Mouse (Mus musculus) T-helper 1 cell (primary cell): ENCODE measurements around the gene 4930442H23Rik.

Experiments
- in situ Hi-C: fragments of 300-600 bp; cut with MboI, MseI; formaldehyde crosslinking; loops from one replicate; pipeline ENCODE4 v1.15.1; 2025; ENCODE audit warnings: high pct_unique_total_duplicates

The 4930442H23Rik gene

DNA sequence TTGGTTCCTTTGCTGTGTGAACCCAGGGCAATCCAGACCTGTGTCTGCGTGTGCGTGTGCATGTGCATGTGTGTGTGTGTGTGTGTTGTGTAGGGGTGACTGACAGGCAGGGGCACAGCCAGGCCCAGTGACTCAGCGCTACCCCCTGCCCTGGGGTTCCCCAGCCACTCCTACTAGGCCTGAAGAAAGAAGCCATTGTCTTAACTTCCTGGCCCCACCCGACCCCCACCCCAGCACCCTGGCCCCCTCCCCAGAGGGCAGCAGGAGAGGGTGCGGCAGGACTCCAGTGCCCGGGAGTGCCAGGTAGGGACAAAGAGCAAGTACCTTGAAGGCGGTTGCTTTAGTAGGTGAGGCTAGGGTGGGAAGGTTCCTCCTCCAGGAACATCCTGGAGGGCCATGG is 37.9 kb downstream of the 4930442H23Rik start:
- in situ Hi-C loops = loop anchor here (10.0 kb wide), 1 partner anchor 541 kb away; the partner anchor contains the start of genes Adat3, Gm49322 and Scamp4

DNA sequence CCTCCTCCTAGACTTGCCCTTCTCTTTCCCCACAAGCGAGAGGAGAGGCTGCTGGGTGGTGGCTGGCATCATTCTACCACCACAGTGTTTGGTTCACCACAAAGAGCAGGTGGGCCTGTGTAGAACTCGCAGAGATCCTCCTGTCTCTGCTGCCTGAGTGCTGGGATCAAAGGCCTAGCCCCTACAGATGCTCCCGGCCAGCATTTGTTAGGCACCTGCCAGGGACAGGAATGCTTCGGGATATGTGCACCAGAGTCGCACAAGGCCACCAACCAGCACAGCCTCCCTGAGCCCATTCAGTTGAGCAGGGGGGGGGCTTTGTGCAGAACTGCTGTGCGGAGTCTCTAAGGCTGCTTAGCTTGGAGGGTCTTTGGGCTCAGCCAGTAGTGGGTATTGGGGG is 38.3 kb downstream of the 4930442H23Rik start:
- in situ Hi-C loops = loop anchor here (10.0 kb wide), 1 partner anchor 541 kb away; the partner anchor contains the start of genes Adat3, Gm49322 and Scamp4

DNA sequence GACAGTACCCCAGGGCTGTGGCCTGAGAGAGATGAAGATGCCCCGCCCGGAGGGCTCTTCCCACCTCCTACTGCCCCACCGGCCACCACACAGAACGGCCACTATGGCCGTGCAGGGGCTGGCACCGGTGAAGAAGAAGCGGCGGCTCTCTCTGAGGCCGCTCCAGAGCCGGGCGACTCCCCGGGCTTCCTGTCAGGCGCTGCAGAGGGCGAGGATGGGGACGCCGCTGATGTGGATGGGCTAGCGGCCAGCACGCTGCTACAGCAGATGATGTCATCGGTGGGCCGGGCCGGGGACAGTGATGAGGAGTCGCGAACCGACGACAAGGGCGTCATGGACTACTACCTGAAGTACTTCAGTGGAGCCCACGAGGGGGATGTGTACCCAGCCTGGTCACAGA is 39.0 kb downstream of the 4930442H23Rik start:
- in situ Hi-C loops = loop anchor here (10.0 kb wide), 1 partner anchor 540 kb away; the partner anchor contains the start of genes Adat3, Gm49322 and Scamp4

DNA sequence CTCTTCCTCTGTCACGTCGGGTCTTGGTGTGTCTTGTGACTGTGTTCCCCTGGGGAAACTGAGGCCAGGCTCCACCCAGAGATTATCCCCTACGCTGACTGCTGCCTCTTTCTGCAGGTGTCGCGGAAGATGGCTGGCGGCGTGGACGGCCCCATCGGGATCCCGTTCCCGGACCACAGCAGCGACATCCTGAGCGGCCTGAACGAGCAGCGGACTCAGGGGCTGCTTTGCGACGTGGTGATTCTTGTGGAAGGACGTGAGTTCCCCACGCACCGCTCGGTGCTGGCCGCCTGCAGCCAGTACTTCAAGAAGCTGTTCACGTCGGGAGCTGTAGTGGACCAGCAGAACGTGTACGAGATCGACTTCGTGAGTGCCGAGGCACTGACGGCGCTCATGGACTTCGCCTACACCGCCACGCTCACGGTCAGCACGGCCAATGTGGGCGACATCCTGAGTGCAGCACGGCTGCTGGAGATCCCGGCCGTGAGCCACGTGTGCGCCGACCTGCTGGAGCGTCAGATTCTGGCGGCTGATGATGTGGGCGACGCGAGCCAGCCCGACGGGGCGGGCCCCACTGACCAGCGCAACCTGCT is 39.7 kb downstream of the 4930442H23Rik start:
- in situ Hi-C loops = loop anchor here (10.0 kb wide), 1 partner anchor 539 kb away; the partner anchor contains the start of genes Adat3, Gm49322 and Scamp4

DNA sequence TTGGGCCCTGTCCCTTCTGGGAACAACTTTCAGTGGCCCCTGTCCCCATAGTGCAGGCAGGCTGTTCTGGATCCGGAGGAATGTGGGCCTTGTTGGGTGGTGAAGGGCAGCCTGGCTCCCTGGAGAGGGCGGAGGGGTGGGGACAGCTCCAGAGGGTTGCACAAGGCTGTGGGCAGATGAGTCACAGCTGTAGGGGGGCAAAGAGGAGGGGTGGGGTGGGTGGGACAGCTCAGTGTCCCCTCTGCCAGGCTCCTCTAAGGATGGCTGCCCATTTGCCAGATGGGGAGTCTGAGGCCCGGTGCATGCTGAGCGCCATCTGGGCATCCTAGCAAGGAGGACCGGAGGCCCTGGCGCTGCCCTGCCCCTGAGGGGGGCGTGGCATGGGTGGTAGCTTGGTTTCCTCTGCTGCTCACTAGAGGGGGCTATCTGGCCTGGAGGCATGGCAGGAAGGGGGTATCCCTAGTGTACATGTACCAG is 40.5 kb downstream of the 4930442H23Rik start:
- in situ Hi-C loops = loop anchor here (10.0 kb wide), 1 partner anchor 538 kb away; the partner anchor contains the start of genes Adat3, Gm49322 and Scamp4

DNA sequence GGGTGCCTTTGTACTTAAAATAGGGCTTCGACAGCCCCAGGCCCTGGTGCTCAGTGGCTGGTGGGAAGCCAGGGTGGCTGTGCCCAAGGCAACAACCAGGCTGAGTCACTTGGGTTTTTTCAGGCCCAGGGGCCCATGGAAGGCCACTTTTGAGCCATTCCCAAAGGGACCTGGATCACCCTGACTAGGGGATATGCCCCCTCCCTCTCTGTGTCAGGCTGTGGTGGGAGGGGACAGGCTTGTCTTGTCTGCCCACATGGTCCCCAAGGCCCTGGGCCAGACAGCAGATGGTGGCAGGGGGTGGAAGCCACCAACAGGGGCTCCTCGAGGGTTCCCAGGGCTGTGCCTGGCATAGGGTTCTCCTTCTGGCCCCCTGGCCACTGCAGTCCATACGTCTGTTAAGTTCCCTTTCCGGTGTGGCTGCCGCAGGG is 41.1 kb downstream of the 4930442H23Rik start:
- in situ Hi-C loops = loop anchor here (10.0 kb wide), 1 partner anchor 538 kb away; the partner anchor contains the start of genes Adat3, Gm49322 and Scamp4

DNA sequence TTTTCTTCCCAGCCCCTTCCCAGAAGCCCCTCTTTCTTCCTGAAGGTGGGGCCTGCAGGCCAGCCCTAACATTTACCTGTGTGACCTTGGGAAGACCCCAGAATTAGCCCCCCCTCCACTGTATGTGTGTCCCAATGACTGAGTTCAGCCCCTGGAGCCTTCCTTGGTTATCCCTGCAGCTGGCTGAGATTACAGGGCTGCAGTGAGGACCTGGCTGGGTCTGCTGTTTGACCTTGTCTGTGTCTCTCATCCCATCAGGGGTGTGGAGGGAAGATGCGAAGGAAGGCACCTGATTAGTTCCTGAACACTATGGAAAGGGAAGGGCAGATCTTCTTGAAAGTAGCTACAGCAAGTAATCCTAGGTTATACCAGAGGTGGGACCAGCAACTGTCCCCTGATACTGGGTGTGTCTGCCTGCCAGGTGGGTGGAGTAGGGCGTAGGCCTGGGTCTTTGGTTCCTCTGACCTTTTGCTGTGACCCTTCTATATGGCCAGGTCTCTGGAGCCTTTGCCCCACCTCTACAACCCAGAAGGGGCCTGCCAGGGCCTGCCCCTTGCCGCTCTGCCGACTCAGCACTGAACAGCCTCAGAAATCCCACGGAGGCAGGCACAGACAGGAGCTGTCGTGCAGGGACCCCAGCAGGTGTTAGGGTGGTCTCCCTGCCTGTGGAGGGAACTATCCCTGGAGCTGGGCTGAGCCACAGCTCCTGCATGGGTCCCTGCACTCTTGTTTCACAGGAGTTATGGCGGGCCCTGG is 42.0 kb downstream of the 4930442H23Rik start:
- in situ Hi-C loops = loop anchor here (10.0 kb wide), 1 partner anchor 537 kb away; the partner anchor contains the start of genes Adat3, Gm49322 and Scamp4

DNA sequence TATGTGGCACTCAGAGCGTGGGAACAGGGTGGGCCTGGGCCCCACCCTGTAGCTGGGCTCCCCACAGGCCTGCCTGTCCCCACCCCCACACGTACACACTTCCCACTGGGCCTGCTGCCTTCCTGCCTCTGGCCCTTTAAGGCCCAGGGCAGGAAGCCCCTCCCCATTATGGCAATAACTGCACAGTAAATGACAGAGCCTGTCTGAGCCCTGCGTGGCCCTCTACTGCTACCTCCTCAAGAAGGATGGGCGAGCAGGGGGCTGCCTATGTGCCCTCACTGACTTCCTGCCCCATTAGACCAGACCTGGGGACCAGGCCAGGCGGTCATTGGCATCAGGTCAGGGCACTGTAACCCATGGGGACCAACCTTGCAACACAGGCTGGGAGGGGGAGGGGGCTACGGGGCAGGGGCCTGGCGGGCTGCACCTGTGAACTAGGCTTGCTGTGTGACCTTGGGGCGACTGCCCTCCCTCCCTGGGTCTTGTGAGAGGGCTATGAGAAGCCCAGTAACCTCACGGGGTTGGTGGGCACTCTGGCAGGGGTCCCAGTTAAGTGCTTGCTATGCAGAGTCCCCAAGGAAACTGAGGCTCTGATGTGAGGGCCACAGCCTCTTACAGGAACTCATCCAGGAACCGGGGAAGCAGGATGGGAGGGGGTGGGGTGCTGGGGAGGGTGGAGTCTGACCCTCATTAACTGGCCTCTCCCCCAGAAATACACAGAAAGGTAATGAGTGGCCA is 42.8 kb downstream of the 4930442H23Rik start:
- in situ Hi-C loops = loop anchor here (10.0 kb wide), 1 partner anchor 536 kb away; the partner anchor contains the start of genes Adat3, Gm49322 and Scamp4

DNA sequence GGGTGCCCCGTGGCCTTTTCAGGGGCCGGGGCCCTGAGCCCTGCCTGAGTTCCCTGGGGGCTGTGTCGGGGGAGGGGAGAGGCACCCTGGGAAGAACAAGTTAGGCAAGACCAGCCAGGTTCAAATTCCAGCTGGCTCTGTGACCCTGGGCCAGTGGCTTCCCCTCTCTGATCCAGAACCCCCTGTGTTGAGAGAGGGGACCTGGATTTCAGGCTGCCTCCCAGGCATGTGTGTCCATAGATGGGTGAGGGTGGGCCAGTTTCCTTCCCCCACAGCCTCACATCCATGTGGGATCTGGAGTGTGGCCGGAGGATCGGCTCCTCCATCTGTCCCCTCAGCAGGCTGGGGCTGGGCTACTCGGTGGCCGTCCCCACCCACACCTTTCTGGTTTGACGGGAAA is 43.6 kb downstream of the 4930442H23Rik start:
- in situ Hi-C loops = loop anchor here (10.0 kb wide), 1 partner anchor 535 kb away; the partner anchor contains the start of genes Adat3, Gm49322 and Scamp4

DNA sequence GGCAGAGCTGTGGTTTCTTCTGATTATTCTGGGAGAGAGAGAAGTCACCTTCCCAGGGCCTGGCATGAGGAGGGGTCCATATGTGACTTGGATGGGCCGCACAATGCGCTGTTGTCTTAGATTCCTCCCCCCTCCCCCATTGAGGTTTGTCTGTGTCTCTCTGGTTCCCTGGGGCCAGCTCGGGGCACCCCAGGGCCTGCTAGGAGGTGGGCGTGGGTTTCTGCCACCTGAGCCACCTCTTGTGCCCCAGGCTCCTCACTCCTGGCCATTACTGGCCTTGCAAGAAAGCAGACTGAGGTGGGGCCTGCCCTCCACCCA is 44.2 kb downstream of the 4930442H23Rik start:
- in situ Hi-C loops = no loop called here

DNA sequence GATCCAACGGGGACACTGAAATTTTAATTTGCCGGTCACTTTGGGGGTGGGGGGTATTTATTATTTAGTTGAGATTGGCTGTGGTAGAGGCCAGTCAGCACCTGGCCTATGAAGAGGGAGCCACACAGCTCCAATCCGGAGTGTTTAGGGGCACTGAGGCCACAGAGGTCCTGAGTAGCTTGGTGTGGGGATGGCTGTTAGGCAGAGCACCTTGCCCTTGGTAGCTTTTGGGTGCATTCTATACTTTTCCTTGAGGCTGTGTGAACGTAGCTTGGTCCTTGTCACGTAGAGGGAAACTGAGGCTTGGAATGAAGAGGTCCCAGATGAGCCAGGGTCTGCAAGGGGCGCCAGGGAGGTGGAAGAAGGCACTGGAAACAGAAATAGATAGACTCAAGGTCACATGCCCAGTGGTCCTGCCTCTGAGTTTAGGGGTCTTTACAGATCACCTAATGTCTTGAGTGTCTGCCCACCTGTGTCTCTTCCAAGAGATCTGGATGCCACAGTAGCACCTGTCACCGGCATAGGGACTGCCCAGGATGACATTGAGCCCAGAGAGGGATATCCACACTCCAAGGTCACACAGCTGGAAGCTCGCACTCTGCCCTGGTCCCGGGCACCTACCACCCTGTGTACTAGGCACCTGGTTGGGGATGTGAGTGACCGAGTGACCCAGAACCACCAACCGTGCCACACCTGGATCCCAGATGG is 44.7 kb downstream of the 4930442H23Rik start:
- in situ Hi-C loops = no loop called here

DNA sequence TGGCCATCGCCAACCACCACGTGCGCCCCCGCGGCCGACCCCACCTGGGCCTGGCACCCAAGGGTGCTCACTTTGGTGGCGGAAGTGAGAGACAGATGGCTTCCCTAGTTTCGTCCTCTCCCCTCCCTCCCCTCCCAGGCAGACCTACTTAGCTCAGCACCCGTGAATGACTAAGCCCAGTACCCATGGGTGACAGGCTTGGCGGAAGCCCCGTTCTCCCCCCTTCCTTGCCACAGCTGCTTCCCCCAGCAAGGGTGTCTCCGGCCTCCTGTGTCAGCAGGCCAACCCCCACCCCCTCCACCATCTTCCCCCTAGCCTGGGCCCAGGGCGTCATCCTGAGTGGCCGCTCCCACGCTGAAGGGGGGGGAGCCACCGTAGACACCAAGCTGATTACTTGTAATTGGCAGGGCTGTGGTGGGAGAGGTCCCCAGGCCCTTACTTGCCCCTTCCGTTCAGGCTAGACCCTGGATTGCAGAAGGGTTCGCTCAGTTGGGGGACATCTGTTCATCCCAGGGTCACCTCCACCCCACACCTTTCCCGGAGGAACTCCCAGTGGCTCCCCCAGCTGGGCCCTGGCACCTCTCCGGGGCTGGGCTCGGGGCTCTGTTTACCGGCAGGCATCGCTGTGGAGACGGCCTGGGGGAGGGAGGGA is 45.4 kb downstream of the 4930442H23Rik start:
- in situ Hi-C loops = no loop called here

DNA sequence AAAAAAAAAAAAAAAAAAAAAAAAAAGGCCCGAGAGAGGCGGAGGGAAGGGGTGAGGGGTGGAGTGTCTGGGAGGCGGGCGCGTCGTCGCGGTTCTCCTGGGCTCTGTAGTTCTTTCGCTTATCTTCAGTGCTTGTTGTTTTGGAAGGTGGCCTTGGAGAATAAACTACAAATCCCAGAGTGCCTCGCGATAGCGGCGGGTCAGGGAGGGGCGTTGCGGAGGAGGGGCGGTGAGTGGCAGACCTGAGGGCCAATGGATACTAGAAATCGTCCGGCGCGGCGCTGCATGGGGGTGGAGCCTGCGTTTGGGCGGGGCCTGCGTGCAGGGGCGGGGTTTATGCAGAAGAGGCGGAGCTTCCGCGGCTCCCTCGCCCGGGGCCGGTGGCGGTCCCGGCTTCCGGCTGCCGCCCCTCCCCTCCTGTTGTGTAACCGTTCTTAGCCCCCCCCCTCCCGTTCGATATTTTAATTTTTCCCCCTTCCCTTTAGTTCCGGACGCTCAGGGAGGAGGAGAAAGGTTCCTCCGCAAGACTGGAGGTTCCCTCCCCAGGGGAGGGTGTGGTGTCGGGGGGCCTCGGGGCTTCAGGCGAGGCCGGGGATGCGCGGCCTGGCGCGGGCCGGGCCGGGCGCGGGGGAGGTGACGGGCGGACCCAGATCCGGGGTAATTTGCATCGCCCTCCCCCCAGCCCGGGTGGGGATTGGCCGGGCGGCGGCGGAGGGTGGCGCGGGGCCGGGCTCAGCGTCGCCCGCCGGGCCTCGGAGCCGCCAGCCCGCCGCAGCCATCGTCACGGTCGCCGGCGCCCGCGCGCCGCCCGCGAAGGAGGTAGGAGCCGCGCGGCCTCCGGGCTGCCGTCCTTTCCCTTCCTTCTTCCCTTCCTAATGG is 46.2 kb downstream of the 4930442H23Rik start:
- in situ Hi-C loops = no loop called here

DNA sequence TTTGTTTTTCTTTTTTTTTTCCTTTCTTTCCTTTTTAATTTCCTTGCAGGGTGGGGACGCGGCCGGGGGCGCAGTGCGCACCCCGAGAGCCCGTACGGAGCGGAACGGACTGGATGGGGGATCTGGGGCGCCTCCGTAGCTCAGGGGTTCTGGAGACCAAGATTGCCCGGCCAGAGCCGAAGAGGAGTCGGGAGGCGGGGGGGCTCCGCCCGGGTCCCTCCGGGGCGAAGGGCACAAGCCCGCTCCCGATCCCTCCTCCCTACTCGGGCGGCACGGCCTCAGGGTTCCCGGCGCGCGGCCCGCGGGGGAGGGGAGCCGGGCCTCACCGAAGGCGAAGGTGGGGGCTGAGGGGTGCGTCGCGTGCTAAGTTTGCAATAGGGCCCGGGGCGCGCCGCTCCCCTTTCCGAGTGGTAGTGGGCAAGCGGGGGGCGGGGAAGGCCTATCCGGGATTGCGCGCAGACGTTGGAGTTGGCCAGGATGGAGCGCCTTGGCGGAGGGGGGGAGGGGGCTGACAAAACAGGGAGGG is 46.9 kb downstream of the 4930442H23Rik start:
- in situ Hi-C loops = no loop called here

DNA sequence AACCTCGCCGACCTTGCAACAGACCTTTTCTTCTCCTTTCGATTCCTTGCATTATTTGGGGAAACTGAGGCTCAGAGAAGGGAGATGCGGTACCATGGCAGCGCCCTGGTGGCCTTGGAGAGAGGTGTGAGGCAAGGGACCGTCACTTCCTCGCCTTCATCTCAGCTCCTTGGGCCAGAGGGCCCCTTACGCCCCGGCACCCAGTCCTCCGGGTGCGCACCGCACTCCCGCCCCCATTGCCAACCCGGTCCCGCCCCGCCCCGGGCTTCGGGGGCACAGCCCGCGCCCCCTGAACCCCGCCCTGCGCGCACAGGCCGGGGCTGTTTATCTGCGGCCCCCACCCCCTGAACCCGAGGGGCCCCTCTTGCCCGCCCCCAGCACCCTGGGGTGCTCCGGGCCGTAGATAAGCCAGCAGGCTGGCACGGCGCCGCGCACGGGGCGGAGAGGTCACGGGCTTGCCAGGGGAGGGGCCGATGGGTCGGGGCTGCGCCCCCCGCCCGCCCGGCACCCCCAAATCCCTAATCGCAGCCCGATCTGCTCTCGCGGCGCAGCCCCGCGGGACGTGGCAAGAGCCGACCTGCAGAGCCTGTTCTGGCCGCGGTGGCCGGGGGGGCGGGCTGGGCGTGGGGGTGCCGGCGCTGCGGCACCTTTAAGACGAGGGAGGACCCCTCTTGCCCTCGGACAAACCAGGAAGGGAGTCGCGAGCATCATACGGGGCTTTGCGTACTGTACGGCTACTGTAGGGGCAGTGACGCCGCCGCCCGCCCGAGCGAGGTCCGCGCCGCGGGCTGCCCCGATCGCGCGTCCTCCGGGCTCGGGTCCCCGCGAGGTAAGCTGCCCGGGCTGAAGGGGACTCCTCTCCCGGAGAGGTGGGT is 47.6 kb downstream of the 4930442H23Rik start:
- in situ Hi-C loops = no loop called here

DNA sequence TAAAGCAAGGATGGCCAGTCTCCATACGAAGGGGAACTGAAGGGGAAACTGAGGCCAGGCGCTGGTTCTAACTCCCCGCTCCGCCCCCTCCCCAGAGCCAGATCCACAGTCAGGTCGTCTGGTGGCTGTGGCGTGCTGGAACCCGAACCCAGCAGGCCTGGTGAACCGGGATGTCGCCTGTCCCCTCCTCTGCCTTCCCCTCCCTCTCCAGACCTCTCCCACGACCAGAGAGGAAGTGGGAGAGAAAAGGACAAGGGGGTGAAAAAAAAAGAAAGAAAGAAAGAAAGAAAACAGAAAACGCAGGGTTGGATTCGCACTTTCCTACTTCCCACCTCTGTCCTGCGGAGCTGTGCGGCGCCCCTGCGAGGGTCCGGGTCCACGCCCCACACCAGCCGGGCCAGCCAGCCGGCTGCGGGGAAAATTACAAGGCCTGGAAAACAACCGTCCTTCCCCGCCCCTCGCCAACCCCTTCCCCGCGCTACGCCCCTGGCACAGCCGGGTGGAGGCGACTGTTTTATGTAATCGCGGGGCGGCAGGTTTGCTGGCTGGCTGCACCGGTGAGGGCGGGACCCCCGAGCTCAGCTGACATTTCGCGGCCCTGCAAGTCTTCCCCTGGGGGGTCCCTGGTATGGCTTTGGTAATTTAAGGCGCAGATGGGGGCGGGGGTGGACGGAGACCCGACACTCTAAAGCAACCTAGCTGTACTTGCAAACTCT is 48.5 kb downstream of the 4930442H23Rik start, which contains the start of gene Zbtb7a:
Zbtb7a (plus strand) TSS at position 255 of the 716 bp plus-strand sequence.
- in situ Hi-C loops = no loop called here

DNA sequence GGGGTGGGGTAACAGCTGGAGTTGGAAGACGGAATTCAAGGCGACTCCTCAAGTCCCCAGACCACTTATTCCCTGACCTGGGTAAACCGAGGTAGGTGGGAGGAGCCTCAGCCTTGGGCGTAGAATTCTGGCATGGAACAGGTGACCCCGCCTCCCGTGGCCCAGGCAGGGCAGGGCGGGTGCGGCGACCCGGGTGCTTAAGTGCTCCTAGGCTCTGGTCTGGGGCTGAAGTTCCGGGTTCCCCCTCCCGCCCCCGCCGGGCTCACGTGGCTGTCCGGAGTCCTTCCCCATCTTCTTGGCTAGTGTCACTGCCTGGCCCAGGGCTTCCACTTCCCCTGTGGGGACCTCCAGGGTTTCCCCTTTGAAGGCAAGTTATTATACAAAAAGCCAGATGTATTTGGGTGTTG is 49.5 kb downstream of the 4930442H23Rik start:
- in situ Hi-C loops = no loop called here
